Mouse (Mus musculus): ENCODE data around the gene Slc26a1. TPM values are rescaled to one million over a fixed set of nuclear protein-coding genes. Genes with fewer than 3 reads are reported as not detected.

Gene Slc26a1
- polyA plus RNA-seq, 1 experiment from 2014 or later, result 0.48 TPM

DNA sequence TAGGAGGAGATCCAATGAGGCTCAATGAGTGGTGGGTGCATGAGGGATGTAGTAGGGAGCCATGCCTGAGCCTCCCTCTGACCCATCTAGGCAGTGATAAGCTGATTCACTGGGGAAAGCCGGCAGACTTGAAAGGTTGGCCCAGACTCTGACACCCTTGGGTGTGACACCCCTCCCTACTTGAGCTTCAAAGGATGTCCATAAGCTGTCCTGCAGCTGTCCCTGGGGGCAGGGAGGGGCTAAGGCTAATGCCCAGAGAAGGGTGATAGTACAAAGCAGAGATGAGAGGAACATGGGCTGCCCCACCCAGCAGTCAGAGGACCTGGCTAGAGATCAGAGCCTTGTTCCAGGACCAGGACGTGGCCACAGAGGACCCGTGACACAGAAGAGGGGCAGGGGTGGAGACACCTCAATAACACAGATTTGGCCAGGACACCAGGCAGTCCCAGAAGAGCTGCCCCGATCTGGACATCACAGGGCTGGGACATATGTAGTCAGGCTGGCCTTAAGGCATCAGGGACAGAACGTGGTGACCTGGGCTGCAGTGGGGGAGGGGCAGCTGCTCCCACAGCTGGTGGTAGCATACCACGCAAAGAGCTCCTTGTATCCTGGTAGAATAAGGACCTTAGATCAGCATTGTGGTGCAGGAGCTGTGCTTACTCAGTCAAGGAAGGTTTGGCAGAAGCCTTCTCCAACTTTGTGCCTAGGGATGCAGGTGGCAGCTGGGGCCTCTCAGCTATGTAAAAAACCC, 33.8 kb upstream of the Slc26a1 start:
- no peaks in the 10 kb centered on the region for H3K9me3 ChIP-seq (ENCODE audit: control insufficient read depth, low read length)
- H3K27me3 ChIP-seq (ENCODE audit: control insufficient read depth, insufficient read depth, low read length), result no peaks in the 10 kb centered on the region
- ATAC-seq (ENCODE audit: low FRiP score), result no peak
- H3K4me3 ChIP-seq (ENCODE audit: low read depth, low read length), result no peak overlapping the region
- H3K36me3 ChIP-seq (ENCODE audit: control insufficient read depth, insufficient read depth, low read length), result no peaks in the 10 kb centered on the region
- no peak for DNase-seq (ENCODE audit: low spot score)
- 62% methylated on average over 6 of the region's 6 CpGs for WGBS
- no peak overlapping the region for H3K9ac ChIP-seq (ENCODE audit: low read depth, low read length)
- no peak overlapping the region for H3K27ac ChIP-seq (ENCODE audit: low read depth, low read length)
- no peak overlapping the region for H3K4me2 ChIP-seq (replicated peaks; ENCODE audit: low read depth, low read length)
- no peaks in the 10 kb centered on the region for H3K4me1 ChIP-seq (replicated peaks; ENCODE audit: control insufficient read depth, insufficient read depth, low read length)

DNA sequence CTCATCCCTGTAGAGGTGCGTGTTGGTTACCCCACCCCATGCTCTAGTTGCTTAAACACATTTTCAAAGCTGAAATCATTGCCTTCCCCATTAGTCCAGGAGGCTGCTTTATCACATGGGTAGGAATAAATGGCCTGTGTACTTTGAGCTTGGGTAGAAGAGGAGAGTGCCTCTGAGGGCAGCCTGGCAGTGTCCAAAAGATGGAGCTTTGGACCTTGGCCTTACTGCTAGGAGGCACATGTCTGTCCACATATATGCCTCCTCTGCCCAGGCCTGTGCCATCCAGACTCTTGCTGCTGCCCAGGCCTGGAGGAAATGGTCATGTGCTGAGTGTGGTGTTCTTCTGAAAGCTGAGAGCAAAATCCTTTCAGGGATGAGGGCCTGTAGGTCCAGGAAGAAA, 33.0 kb upstream of the Slc26a1 start:
- Histone ChIP-seq H3K36me3 (ENCODE audit: control insufficient read depth, insufficient read depth, low read length) (no peaks in the 10 kb centered on the region), H3K27ac (ENCODE audit: low read depth, low read length) (no peak overlapping the region), H3K9ac (ENCODE audit: low read depth, low read length) (no peak overlapping the region), H3K4me2 (replicated peaks; ENCODE audit: low read depth, low read length) (no peak overlapping the region), H3K4me3 (ENCODE audit: low read depth, low read length) (no peak overlapping the region), H3K9me3 (ENCODE audit: control insufficient read depth, low read length) (no peaks in the 10 kb centered on the region), H3K4me1 (replicated peaks; ENCODE audit: control insufficient read depth, insufficient read depth, low read length) (no peaks in the 10 kb centered on the region), H3K27me3 (ENCODE audit: control insufficient read depth, insufficient read depth, low read length) (no peaks in the 10 kb centered on the region)
- DNase-seq (ENCODE audit: low spot score) (no peak), ATAC-seq (ENCODE audit: low FRiP score) (no peak)
- WGBS, result 95% methylated on average over 1 of the region's 1 CpGs

DNA sequence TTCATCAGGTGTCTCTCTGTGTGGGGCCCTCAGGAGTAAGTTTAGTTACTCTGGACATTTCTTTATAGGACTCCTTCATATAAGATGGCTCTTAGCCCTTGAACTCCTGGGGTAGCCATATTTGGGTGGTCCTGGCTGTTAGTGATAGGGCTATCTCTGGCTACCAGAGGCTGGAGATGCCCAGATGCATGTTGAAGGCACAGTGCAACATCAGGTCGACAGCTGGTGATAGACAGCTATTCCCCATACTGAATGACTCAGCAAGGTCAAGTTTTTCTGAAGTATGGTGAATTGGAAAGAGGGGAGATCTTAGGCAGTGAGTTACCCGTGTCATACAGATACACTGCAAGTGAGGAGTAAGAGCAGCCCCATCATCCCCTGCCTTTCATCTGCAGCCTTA, 32.4 kb upstream of the Slc26a1 start:
- Histone ChIP-seq H3K27ac (ENCODE audit: low read depth, low read length) (no peak overlapping the region), H3K4me2 (replicated peaks; ENCODE audit: low read depth, low read length) (no peak overlapping the region), H3K4me1 (replicated peaks; ENCODE audit: control insufficient read depth, insufficient read depth, low read length) (no peaks in the 10 kb centered on the region), H3K36me3 (ENCODE audit: control insufficient read depth, insufficient read depth, low read length) (no peaks in the 10 kb centered on the region), H3K27me3 (ENCODE audit: control insufficient read depth, insufficient read depth, low read length) (no peaks in the 10 kb centered on the region), H3K9me3 (ENCODE audit: control insufficient read depth, low read length) (no peaks in the 10 kb centered on the region), H3K4me3 (ENCODE audit: low read depth, low read length) (no peak overlapping the region), H3K9ac (ENCODE audit: low read depth, low read length) (no peak overlapping the region)
- DNase-seq (ENCODE audit: low spot score) (no peak), ATAC-seq (ENCODE audit: low FRiP score) (no peak)
- 92% methylated on average over 2 of the region's 2 CpGs for WGBS

DNA sequence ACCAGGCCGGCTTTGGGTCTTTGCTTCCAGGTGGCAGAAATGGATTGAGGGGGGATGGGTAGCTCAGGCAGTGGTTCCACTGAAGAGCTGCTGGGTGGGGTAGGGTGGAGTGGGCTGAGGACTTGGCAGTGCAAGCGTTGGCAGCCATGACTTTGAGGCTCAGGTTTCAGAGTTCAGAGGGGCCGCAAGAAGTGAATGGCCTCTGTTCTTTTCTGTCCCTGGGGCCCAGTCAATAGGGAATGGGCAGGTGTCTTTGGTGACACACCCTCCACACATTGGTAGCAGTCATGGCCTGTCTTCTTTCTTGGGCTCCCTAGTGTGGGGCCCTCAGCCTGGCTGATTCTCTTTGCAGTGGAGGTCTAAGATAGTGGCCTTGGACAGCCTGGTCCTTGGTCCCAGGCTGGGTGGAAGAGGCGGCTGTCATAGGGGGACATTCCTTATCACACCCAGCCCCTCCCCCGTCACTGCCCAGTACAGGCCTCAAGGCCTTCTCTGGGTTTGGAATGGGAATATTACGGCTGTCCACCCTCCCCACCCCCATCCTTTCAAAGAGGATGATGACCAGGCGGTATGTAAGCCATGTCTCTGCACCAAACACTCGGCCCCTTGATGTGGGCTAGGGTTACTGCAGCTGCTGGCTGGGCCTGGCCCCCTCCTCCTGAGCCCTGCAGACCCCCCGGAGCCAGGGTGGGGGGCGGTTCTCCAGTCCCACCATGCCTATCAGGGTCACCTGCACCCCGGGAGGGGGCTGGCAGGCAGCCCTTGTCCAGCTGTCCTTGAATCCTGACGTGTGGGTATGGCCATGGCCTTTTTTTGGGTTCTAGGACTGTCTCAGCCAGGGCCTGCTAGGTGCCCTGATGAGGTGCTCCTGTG, 28.6 kb upstream of the Slc26a1 start:
- H3K9ac ChIP-seq (ENCODE audit: low read depth, low read length), result no peak overlapping the region
- no peak overlapping the region for H3K27ac ChIP-seq (ENCODE audit: low read depth, low read length)
- DNase-seq (ENCODE audit: low spot score) (no peak), ATAC-seq (ENCODE audit: low FRiP score) (peak; percentile 25; the same call in 1 of the 2 replicates)
- H3K4me1 ChIP-seq (replicated peaks; ENCODE audit: control insufficient read depth, insufficient read depth, low read length), result no peaks in the 10 kb centered on the region
- no peak overlapping the region for H3K4me3 ChIP-seq (ENCODE audit: low read depth, low read length)
- 76% methylated on average over 10 of the region's 12 CpGs for WGBS
- no peaks in the 10 kb centered on the region for H3K9me3 ChIP-seq (ENCODE audit: control insufficient read depth, low read length)
- H3K27me3 ChIP-seq (ENCODE audit: control insufficient read depth, insufficient read depth, low read length), result no peaks in the 10 kb centered on the region
- H3K4me2 ChIP-seq (replicated peaks; ENCODE audit: low read depth, low read length), result no peak overlapping the region
- no peaks in the 10 kb centered on the region for H3K36me3 ChIP-seq (ENCODE audit: control insufficient read depth, insufficient read depth, low read length)

DNA sequence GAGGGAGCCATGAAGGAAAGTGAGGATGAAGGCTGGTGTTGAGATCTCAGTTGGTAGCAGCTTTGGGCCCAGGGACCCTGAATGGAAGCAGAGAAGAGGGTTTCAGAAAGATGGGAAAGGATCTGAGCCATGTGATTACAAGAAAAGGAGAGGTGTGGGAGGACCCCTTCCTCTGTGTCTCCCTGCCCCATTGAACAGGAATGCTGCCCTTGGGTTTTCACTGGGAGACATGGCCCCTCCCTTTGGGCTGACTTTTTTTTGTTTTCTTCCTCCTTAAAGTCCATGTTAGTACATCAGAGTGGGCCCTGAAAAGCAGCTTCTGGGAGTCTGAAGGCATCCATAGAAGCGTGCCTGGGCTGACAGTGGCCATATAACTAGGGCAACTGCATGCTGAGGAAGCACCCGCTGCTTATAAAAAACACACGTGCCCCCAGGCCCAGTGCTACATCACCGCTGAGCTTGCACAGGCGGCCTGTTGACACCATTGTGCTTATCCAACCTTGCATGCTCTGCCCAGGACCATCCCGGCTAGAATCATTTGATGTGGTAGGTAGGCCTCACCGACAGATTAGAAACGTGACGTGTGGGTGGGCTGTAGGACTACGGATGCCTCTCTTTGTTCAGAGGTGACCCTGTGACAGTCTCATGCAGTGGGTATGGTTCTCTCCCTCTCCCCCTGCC, 26.1 kb upstream of the Slc26a1 start:
- no peak overlapping the region for H3K27ac ChIP-seq (ENCODE audit: low read depth, low read length)
- H3K36me3 ChIP-seq (ENCODE audit: control insufficient read depth, insufficient read depth, low read length), result no peaks in the 10 kb centered on the region
- 70% methylated on average over 10 of the region's 10 CpGs for WGBS
- H3K4me3 ChIP-seq (ENCODE audit: low read depth, low read length), result no peak overlapping the region
- peaks cover 5% of the 10 kb centered on the region; the same call in 1 of the 2 replicates for H3K4me1 ChIP-seq (replicated peaks; ENCODE audit: control insufficient read depth, insufficient read depth, low read length)
- H3K4me2 ChIP-seq (replicated peaks; ENCODE audit: low read depth, low read length), result no peak overlapping the region
- DNase-seq (ENCODE audit: low spot score) (no peak), ATAC-seq (ENCODE audit: low FRiP score) (no peak)
- no peaks in the 10 kb centered on the region for H3K9me3 ChIP-seq (ENCODE audit: control insufficient read depth, low read length)
- no peak overlapping the region for H3K9ac ChIP-seq (ENCODE audit: low read depth, low read length)
- H3K27me3 ChIP-seq (ENCODE audit: control insufficient read depth, insufficient read depth, low read length), result no peaks in the 10 kb centered on the region

DNA sequence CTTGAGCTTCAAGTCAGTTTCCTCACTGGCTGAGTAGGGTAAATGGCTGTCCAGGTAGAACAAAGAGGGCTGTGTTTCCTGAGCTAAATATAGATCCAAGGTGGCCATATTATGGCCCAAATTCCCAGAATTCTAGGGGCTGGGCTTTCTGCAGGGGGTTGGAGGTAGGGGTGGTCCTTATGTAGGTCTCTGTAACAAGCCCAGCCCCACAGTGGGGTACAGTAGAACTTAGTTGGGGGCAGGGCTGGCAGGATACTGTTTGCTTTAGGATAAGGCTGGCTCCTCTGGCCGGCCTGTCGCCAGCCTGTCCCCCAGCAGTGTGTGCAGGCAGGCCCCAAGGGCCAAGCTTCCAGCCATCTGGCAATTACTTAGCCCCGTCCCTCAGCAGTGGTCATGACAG, 25.0 kb upstream of the Slc26a1 start:
- H3K4me1 ChIP-seq (replicated peaks; ENCODE audit: control insufficient read depth, insufficient read depth, low read length), result peaks cover 5% of the 10 kb centered on the region; the same call in 1 of the 2 replicates
- WGBS, result 59% methylated on average over 3 of the region's 3 CpGs

DNA sequence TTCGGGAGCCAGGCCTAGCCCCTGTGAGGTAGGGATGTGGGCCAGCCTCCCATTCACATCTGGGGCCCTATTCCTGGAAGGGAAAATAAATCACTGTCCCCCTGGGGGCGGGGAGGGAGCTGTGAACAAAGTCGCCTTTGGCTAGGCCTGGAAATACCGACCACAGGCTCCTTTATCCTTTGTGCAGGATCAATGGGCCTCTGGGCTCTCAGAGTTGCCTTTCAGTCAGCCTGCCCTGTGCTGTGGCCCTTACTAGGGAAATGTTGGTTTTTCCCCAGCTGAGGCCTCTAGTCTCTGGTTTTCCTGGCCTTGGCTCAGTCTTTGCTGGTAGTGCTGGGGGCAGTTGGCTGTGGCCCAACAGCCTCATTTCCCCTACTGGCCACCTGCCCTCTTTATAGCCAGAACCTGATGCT, 22.0 kb upstream of the Slc26a1 start:
- no peaks in the 10 kb centered on the region for H3K9me3 ChIP-seq (ENCODE audit: control insufficient read depth, low read length)
- ATAC-seq (ENCODE audit: low FRiP score) (peak; percentile 9; the same call in 1 of the 2 replicates), DNase-seq (ENCODE audit: low spot score) (peak; percentile 57)
- H3K27ac ChIP-seq (ENCODE audit: low read depth, low read length), result peak overlapping the region; percentile 56
- H3K4me1 ChIP-seq (replicated peaks; ENCODE audit: control insufficient read depth, insufficient read depth, low read length), result peaks cover 5% of the 10 kb centered on the region
- 0 out of 2 replicates have a peak overlapping the region, but pooled peaks have one; percentile 2 for H3K4me2 ChIP-seq (replicated peaks; ENCODE audit: low read depth, low read length)
- no peak overlapping the region for H3K4me3 ChIP-seq (ENCODE audit: low read depth, low read length)
- 18% methylated on average over 4 of the region's 4 CpGs for WGBS
- no peaks in the 10 kb centered on the region for H3K36me3 ChIP-seq (ENCODE audit: control insufficient read depth, insufficient read depth, low read length)
- peaks cover 6% of the 10 kb centered on the region for H3K27me3 ChIP-seq (ENCODE audit: control insufficient read depth, insufficient read depth, low read length)
- no peak overlapping the region for H3K9ac ChIP-seq (ENCODE audit: low read depth, low read length)

More for the DNA sequence above, 25.0 kb upstream of the Slc26a1 start:
- H3K4me3 ChIP-seq (ENCODE audit: low read depth, low read length), result no peak overlapping the region
- no peaks in the 10 kb centered on the region for H3K9me3 ChIP-seq (ENCODE audit: control insufficient read depth, low read length)
- no peak for ATAC-seq (ENCODE audit: low FRiP score)
- no peak overlapping the region for H3K27ac ChIP-seq (ENCODE audit: low read depth, low read length)
- H3K36me3 ChIP-seq (ENCODE audit: control insufficient read depth, insufficient read depth, low read length), result no peaks in the 10 kb centered on the region
- no peak for DNase-seq (ENCODE audit: low spot score)
- H3K27me3 ChIP-seq (ENCODE audit: control insufficient read depth, insufficient read depth, low read length), result no peaks in the 10 kb centered on the region
- no peak overlapping the region for H3K9ac ChIP-seq (ENCODE audit: low read depth, low read length)
- no peak overlapping the region for H3K4me2 ChIP-seq (replicated peaks; ENCODE audit: low read depth, low read length)

DNA sequence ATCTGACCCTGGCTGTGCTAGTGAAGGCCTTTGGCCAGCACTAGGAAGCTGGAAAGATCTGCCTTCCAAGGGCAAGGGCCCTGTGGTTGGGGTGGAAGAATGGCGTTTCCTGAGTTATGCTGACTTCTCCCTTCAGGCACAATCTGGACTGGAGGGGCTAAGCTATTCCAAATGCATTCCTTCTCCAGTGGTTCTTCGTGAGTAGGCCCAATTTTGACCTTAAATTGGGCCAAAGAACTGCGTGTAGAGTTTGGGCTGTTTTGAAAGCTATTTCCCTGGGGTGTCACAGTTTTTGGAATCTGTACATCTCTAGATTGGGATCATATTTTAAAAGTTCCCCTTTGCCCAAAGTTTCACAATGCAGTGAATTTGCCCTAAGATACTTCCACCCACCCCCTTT, 21.2 kb upstream of the Slc26a1 start:
- ATAC-seq (ENCODE audit: low FRiP score) (no peak), DNase-seq (ENCODE audit: low spot score) (no peak)
- H3K4me2 ChIP-seq (replicated peaks; ENCODE audit: low read depth, low read length), result no peak overlapping the region
- no peak overlapping the region for H3K9ac ChIP-seq (ENCODE audit: low read depth, low read length)
- H3K36me3 ChIP-seq (ENCODE audit: control insufficient read depth, insufficient read depth, low read length), result no peaks in the 10 kb centered on the region
- peaks cover 7% of the 10 kb centered on the region for H3K27me3 ChIP-seq (ENCODE audit: control insufficient read depth, insufficient read depth, low read length)
- H3K9me3 ChIP-seq (ENCODE audit: control insufficient read depth, low read length), result no peaks in the 10 kb centered on the region
- WGBS, result 83% methylated on average over 3 of the region's 3 CpGs
- H3K4me1 ChIP-seq (replicated peaks; ENCODE audit: control insufficient read depth, insufficient read depth, low read length), result peaks cover 5% of the 10 kb centered on the region
- H3K27ac ChIP-seq (ENCODE audit: low read depth, low read length), result no peak overlapping the region
- no peak overlapping the region for H3K4me3 ChIP-seq (ENCODE audit: low read depth, low read length)
